Mouse (Mus musculus) ZHBTc4 (cell line): Measurements from ENCODE around the gene Zfp292.

Experiments used
- DNase-seq: peaks from one replicate; pipeline ENCODE4 v3.0.0-alpha.2; 2011; ENCODE audit warnings: low read depth, low spot score

Gene Zfp292

GRCm38 (mm10) chr4:34796294-34796693 is 86.5 kb downstream of the Zfp292 start:
- DNase-seq, result no peak

- no peak for DNase-seq
Measured at GRCm38 (mm10) chr4:34786476-34786875, 96.3 kb downstream of the Zfp292 start.

GRCm38 (mm10) chr4:34785646-34786045 is 97.1 kb downstream of the Zfp292 start:
- no peak for DNase-seq

GRCm38 (mm10) chr4:34784865-34785264 is 97.9 kb downstream of the Zfp292 start:
- DNase-seq, result peak; percentile 90

GRCm38 (mm10) chr4:34782730-34783129 is 100.0 kb downstream of the Zfp292 start:
- peak; percentile 78 for DNase-seq

GRCm38 (mm10) chr4:34777677-34778527 is 104.9 kb downstream of the Zfp292 start, which contains the start of gene Smim8:
TSS of gene Smim8 (minus strand) at chr4:34778423.
- peak; percentile 97 for DNase-seq

- DNase-seq, result peak; percentile 93
Measured at GRCm38 (mm10) chr4:34771652-34772371, 110.9 kb downstream of the Zfp292 start.

GRCm38 (mm10) chr4:34756163-34756562 is 126.6 kb downstream of the Zfp292 start, which contains the start of gene Gm136:
TSS of gene Gm136 (minus strand) at chr4:34756263.
- no peak for DNase-seq
